Mouse (Mus musculus) brain, embryonic 14.5 days (tissue): ENCODE data around the gene Hhat.

Experiments used
- CTCF ChIP-seq: fragments of 200-500 bp; IDR thresholded peaks from 2 replicates; pipeline ENCODE4 v1.5.1; 2012; ENCODE audit warnings: inconsistent platforms, mild to moderate bottlenecking, moderate library complexity, borderline replicate concordance; ENCODE audit not compliant: insufficient read depth, insufficient read length; ENCODE audit errors: extremely low read depth
- POLR2A ChIP-seq: fragments of 200-500 bp; IDR thresholded peaks from 2 replicates; pipeline ENCODE4 v1.6.1; 2012; ENCODE audit warnings: mild to moderate bottlenecking, inconsistent platforms, borderline replicate concordance; ENCODE audit not compliant: poor library complexity, insufficient read depth, insufficient read length, severe bottlenecking; ENCODE audit errors: extremely low read depth

GRCm38 (mm10) chr1:192457526-192458206 is 313.4 kb downstream of the Hhat start:
- no peak for TF ChIP-seq CTCF
- no peak for TF ChIP-seq POLR2A
